Mouse (Mus musculus) urinary bladder, postnatal 0 days (tissue): ENCODE measurements around the gene Gm884. TPM values are rescaled to one million over a fixed set of nuclear protein-coding genes. Genes with fewer than 3 reads are reported as not detected.

ENCODE experiments used
- polyA plus RNA-seq: library from polyadenylated mRNA; unstranded; fragments of >200 nt; fragmentation: Nextera tagmentation; extraction: Ambion mirVana; gene quantifications from 2 replicates; pipeline ENCODE4 v1.2.1, GENCODE M21; 2015

Gm884 gene
- polyA plus RNA-seq, result not detected in 2 replicates

DNA sequence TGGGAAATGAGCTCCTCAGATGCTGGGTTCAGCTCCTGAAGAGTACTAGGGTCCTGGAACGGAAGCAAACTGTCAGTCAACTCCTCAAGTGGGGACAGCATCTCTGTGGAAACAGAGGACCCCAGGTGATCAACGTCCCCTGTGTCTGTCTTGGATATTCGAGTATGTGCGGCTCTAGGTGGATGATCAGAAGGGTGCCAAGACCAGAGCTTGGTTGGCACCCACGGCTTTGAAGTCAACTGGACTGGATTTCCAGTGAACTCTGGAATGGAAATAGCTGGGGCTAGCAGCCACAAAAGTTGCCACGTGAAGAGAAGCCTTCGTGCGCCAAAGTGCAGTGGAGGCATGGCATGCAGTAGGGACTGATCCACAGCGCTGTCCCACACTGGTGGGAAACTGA is at the start of gene Gm884:
Gm884 (minus strand) TSS at position 101 of the 400 bp plus-strand sequence.

DNA sequence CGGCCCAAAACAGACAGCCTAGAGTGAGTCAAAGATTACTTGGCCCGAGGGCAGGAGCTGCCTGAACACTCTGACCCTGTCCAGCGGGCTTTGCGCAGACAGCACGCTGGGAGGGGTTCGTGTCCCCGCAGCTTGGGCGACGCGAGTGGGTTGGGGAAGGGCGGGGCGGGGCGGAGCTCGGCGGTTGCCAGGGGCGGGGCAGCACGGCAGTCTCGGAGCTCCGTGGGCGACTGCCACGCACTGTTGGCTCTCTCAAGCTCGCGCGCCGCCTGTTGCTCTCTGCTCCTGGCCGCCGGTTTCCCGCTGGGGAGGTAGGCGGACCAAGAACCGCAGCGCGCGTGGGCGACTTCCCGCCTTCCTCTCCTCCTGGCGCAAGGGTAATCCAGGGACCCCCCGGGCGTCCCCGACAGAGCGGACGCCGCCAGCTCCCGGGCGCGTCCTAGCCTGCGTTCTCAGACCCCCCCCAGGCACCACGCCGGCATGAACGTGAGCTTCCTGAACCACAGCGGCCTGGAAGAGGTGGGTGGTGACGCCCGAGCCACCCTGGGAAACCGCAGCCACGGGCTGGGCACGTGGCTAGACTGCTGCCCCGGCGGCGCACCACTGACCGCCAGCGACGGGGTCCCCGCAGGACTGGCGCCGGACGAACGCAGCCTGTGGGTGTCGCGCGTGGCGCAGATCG is 28.5 kb upstream of the Gm884 start, which contains the start of gene Rprml:
Rprml (plus strand) TSS at position 270 of the 682 bp plus-strand sequence.

DNA sequence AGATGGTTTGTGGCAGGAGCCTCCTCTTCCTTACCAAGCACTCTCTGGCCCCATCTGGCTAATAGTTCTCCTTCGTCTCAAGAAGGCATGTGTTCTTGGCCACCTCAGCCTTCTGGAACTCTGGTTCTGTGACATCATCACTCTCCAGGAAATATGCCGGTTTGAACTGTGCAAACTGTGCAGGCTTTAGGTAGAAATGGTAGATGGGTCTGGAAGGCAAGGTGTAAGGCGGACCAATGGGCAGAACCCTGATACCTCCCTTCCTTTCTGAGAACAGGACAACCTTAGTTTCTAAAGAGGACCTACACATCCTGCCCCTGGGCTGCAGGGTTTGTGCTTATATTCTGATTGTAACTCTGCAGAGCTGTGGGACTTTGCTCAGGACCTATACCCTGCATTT is 17.9 kb upstream of the Gm884 start, which contains the start of gene Lyzl6:
Lyzl6 (minus strand) TSS at position 101 of the 400 bp plus-strand sequence.

GRCm38 (mm10) chr11:103504497-103504896 is 116.4 kb downstream of the Gm884 start, which contains the start of gene Lrrc37a:
Lrrc37a (minus strand) TSS chr11:103504597.

Other genes starting within 250 kb of the Gm884 start
- gene Plekhm1, start 208.5 kb downstream of the Gm884 start, polyA plus RNA-seq, result 5.3 and 5.9 TPM in 2 replicates
- gene Lrrc37a, start 116.5 kb downstream of the Gm884 start, polyA plus RNA-seq, result not detected in 2 replicates
- gene Lyzl6, start 17.8 kb upstream of the Gm884 start, polyA plus RNA-seq, result not detected in 2 replicates
- not detected in 2 replicates for gene Rprml, start 28.4 kb upstream of the Gm884 start, polyA plus RNA-seq
- gene Gosr2, start 76.8 kb upstream of the Gm884 start, polyA plus RNA-seq, result 67.3 and 71.9 TPM in 2 replicates
- not detected in 2 replicates for gene Wnt9b, start 128.7 kb upstream of the Gm884 start, polyA plus RNA-seq
- not detected in 2 replicates for gene Wnt3, start 153.0 kb upstream of the Gm884 start, polyA plus RNA-seq